Mouse (Mus musculus) forebrain, postnatal 0 days (tissue): ENCODE measurements around the gene Islr2. TPM values are rescaled to one million over a fixed set of nuclear protein-coding genes. Genes with fewer than 3 reads are reported as not detected.

Source experiments
- ATAC-seq: fragments of 200-750 bp; cut with Nextera tagmentation; 2 replicates; pipeline ENCODE4 v1.8.0; 2017; ENCODE audit warnings: mild to moderate bottlenecking, moderate library complexity
- DNase-seq: peaks from one replicate; pipeline ENCODE4 v3.0.0-alpha.2; 2015
- H3K27ac ChIP-seq: fragments of 300-500 bp; sonication (generic); 2 replicates; pipeline ENCODE4 v1.5.1; 2014; ENCODE audit warnings: low read depth, mild to moderate bottlenecking, antibody characterized with exemption, low read length, moderate library complexity, mixed read lengths
- H3K27me3 ChIP-seq: fragments of 300-500 bp; sonication (generic); 2 replicates; pipeline ENCODE4 v1.6.1; 2014; ENCODE audit warnings: mild to moderate bottlenecking, low read length, mixed read lengths; ENCODE audit not compliant: insufficient read depth
- H3K36me3 ChIP-seq: fragments of 300-500 bp; sonication (generic); 2 replicates; pipeline ENCODE4 v1.6.1; 2014; ENCODE audit warnings: mild to moderate bottlenecking, moderate library complexity; ENCODE audit not compliant: insufficient read depth
- H3K4me1 ChIP-seq: fragments of 300-500 bp; sonication (generic); 2 replicates; pipeline ENCODE4 v1.6.1; 2014; ENCODE audit warnings: antibody characterized with exemption; ENCODE audit not compliant: insufficient read depth
- H3K4me2 ChIP-seq: fragments of 300-500 bp; sonication (generic); 2 replicates; pipeline ENCODE4 v1.6.1; 2014; ENCODE audit warnings: low read depth, mild to moderate bottlenecking, moderate library complexity
- H3K4me3 ChIP-seq: fragments of 300-500 bp; sonication (generic); 2 replicates; pipeline ENCODE4 v1.5.1; 2014; ENCODE audit warnings: low read depth, low read length, mixed read lengths
- H3K9ac ChIP-seq: fragments of 300-500 bp; sonication (generic); 2 replicates; pipeline ENCODE4 v1.6.1; 2014; ENCODE audit warnings: mild to moderate bottlenecking
- H3K9me3 ChIP-seq: fragments of 300-500 bp; sonication (generic); 2 replicates; pipeline ENCODE4 v1.6.1; 2016; ENCODE audit warnings: low read length
- CTCF ChIP-seq: sonication (generic); IDR thresholded peaks from 2 replicates; pipeline ENCODE4 v1.5.1; 2016; ENCODE audit warnings: antibody characterized with exemption, control low read depth, low read depth
- WGBS: fragments of 180-500 bp; shearing (Covaris S2); extraction: QIAGEN DNeasy Blood & Tissue Kit; methylation state at CpG from one replicate; pipeline ENCODE4 v1.1.7; 2014; 5-methylcytosine and 5-hydroxymethylcytosine counted together
- polyA plus RNA-seq: library from polyadenylated mRNA; unstranded; fragments of >200 nt; fragmentation: Nextera tagmentation; extraction: Ambion mirVana; gene quantifications from 2 replicates; pipeline ENCODE4 v1.2.1, GENCODE M21; 2015
- total RNA-seq: library from RNA; depleted of rRNA; stranded (reverse); fragments of >200 nt; gene quantifications from 2 replicates; pipeline ENCODE4 v1.2.3, GENCODE M21; 2014

Gene Islr2
- total and polyA plus RNA-seq, 2 experiments from 2014 or later, result 58.3 to 779 TPM

DNA sequence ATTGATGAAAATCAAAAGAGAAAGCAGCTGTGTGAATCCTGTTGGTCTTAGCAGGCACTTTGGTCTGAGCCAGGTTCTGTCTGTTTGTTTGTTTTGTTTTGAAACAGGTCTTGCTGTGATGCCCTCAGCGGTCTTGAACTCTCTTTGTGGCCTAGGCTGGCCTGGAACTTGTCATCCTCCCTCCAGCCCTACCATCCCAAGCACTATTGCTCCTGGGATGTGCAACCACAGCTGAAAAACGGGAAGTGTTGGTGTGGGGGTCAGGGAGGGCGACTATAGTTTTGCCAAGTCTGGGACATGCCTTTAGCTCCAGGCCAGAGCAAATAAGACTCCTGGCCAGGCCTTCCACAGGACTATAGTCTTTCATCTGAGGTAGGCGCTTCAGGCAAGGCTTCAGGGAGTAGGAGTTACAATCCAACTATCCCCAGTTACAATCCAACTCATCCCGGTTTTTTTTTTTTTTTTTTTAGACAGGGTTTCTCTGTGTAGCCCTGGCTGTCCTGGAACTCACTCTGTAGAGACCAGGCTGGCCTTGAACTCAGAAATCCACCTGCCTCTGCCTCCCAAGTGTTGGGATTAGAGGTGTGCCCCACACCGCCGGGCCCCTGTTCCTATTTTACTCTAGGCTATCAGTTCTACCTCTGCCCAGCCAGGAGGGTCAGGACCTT lies 44.8 kb upstream of the Islr2 start:
- H3K27me3 ChIP-seq, result no peaks in the 10 kb centered on the region
- H3K4me1 ChIP-seq, result 0 out of 2 replicates have a peak, but pooled peaks cover 5% of the 10 kb centered on the region
- H3K4me3 ChIP-seq, result peak overlapping the region; percentile 37
- no peaks in the 10 kb centered on the region for H3K9me3 ChIP-seq
- H3K27ac ChIP-seq, result no peak overlapping the region
- H3K36me3 ChIP-seq, result no peaks in the 10 kb centered on the region
- TF ChIP-seq CTCF, result no peak
- peak overlapping the region; percentile 51 for H3K9ac ChIP-seq
- H3K4me2 ChIP-seq, result peak overlapping the region; percentile 62
- ATAC-seq (no peak), DNase-seq (no peak)
- 40% methylated on average over 7 of the region's 7 CpGs for WGBS

DNA sequence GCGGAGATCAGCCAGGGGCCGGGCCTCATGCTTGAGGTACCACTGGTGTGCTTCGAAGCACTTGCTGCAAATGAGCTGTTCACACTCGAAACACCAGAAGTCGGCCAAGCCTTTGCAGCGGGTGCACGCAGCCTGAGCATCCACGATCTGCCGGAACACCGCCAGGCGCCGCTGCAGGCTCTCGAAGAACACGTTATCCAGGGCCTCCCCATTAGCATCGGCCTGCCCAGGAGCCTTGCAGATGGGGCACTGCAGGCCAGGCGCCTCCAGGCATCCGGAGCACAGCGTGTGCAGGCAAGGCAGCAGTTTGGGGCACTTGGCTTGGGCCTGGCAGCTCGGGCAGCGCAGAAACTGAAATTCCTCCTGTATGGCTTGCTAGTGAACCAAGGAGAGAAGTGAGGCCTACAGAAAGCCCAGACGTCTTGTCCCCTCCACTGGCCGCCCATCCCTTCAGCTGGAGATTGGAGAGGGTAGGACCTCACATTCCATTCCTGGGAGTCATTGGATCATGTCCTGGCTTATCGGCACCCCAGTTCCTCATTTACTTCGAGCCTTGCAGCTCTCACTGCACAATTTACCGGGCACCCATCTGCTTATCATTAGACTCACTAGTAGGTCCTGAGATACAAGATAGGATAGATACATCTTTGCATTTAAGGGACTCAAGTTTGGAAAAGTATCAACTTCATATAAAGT lies 43.1 kb upstream of the Islr2 start:
- Histone ChIP-seq H3K9me3 (no peaks in the 10 kb centered on the region), H3K4me2 (peak overlapping the region; percentile 41), H3K4me3 (0 out of 2 replicates have a peak overlapping the region, but pooled peaks have one; percentile 4), H3K9ac (peak overlapping the region; percentile 54), H3K36me3 (no peaks in the 10 kb centered on the region), H3K27me3 (no peaks in the 10 kb centered on the region), H3K27ac (0 out of 2 replicates have a peak overlapping the region, but pooled peaks have one; percentile 1), H3K4me1 (0 out of 2 replicates have a peak, but pooled peaks cover 5% of the 10 kb centered on the region)
- ATAC-seq (peak; percentile 93), DNase-seq (peak; percentile 85)
- TF ChIP-seq CTCF, result peak; percentile 86
- WGBS, result 15% methylated on average over 25 of the region's 25 CpGs

DNA sequence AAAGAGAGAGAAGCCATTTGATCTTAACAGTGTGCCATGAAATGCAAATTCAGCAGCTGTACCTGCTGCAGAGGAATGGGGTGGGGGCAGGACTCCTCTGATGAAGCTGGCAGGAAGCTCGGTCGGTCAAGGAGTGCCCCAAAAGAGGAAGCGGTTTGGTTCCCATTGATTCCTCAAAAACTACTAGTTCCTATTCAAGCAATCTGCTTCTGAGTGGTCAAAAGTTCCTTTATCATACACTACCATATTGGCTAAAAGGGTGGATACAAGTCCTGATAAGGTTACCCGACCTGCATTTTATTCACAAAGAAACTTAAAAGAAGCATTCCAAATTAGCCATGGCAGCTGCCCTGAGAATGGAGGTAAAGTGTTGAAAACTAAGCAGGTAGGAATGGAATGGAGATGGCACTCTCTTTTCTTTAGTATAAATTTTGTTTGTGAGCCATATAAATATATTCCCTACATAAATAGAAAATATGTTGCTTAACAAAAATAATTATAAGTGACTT lies 42.0 kb upstream of the Islr2 start:
- 0 out of 2 replicates have a peak, but pooled peaks cover 5% of the 10 kb centered on the region for H3K4me1 ChIP-seq
- WGBS, result 72% methylated on average over 4 of the region's 4 CpGs
- ATAC-seq (no peak), DNase-seq (no peak)
- no peak overlapping the region for H3K9ac ChIP-seq
- no peak overlapping the region for H3K4me2 ChIP-seq
- no peak overlapping the region for H3K4me3 ChIP-seq
- H3K36me3 ChIP-seq, result no peaks in the 10 kb centered on the region
- no peak overlapping the region for H3K27ac ChIP-seq
- no peaks in the 10 kb centered on the region for H3K9me3 ChIP-seq
- no peaks in the 10 kb centered on the region for H3K27me3 ChIP-seq
- no peak for TF ChIP-seq CTCF

DNA sequence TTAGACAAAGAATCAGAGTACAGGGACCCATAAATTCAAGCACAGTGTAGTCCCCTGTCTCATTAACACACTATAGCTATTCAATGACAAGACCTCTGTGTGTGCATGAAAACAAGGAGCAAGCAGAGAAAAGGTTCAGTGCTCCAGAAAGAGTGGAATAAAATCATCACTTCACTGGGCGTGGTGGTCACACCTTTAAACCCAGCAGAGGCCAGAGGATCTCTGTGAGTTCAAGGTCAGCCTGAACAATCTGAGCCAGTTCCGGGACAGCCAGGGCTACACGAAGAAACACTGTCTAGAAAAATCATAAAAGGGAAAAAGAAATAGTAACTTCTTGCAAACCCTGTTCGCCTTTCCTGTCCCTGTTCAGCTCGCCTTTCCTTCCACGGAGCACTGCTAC lies 39.6 kb upstream of the Islr2 start:
- no peak overlapping the region for H3K4me3 ChIP-seq
- ATAC-seq, result no peak
- WGBS, result 92% methylated on average over 6 of the region's 6 CpGs
- TF ChIP-seq CTCF, result no peak
- no peak overlapping the region for H3K27ac ChIP-seq
- 0 out of 2 replicates have a peak, but pooled peaks cover 5% of the 10 kb centered on the region for H3K4me1 ChIP-seq
- H3K27me3 ChIP-seq, result no peaks in the 10 kb centered on the region
- H3K36me3 ChIP-seq, result no peaks in the 10 kb centered on the region
- no peak for DNase-seq
- H3K9ac ChIP-seq, result no peak overlapping the region
- H3K9me3 ChIP-seq, result no peaks in the 10 kb centered on the region
- no peak overlapping the region for H3K4me2 ChIP-seq

DNA sequence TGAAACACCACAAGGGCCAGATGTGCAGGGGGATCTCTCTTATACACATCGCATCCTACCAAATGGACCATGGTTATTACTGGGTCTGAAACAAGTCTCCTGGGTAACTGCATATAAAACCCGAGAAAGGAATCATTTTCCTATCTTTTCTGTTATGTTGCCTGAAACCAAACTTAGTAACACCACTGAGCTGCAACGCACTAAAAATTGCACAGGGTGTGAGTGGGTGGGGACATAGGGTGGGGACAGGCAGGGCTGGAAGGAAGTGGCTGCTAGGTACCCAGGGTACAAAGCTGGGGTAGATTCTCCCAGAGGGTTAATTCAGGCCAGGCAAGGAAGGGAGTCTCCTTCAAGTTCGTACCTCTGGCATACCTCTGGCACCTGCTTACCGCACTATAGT lies 38.6 kb upstream of the Islr2 start:
- 87% methylated on average over 5 of the region's 5 CpGs for whole genome bisulfite sequencing
- Histone ChIP-seq H3K4me1 (0 out of 2 replicates have a peak, but pooled peaks cover 5% of the 10 kb centered on the region), H3K27me3 (no peaks in the 10 kb centered on the region), H3K4me2 (no peak overlapping the region), H3K27ac (no peak overlapping the region), H3K9me3 (no peaks in the 10 kb centered on the region), H3K36me3 (no peaks in the 10 kb centered on the region), H3K9ac (no peak overlapping the region), H3K4me3 (no peak overlapping the region)
- no peak for DNase-seq
- ATAC-seq, result no peak
- no peak for TF ChIP-seq CTCF

DNA sequence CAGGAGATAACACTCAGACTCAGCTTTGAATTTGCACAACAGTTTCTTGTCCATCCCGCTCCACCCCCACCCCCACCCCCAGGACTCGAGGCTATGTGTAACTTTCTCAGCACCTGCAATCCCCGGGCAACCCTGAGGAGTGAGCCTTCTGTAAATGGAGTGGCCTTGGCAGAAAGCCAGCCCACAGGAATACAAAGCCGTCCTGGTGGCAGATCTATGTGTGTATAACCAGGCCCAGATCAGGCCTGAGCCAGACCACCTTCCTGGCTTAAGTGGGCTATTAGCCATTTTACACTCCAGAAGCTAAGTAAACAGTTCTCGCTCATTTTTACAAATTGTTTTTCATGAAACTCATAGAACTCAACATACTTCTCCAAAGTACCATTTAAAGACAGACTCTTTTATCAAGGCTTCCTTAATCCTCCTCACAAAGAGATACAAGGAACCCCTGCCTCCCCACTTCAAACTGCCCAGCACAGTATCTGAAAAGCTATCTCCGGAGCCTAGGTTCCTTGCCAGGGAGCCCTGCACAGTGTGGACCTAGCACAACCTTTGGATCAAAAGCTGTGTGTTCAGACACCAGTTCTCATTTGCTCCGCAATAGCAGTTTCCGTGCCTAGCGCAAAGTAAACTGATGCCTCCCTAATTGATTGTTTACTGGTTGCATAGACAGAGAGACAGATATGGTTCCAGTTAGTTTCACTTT lies 37.8 kb upstream of the Islr2 start:
- Histone ChIP-seq H3K27ac (no peak overlapping the region), H3K36me3 (no peaks in the 10 kb centered on the region), H3K27me3 (no peaks in the 10 kb centered on the region), H3K4me3 (no peak overlapping the region), H3K9ac (no peak overlapping the region), H3K4me2 (no peak overlapping the region), H3K9me3 (no peaks in the 10 kb centered on the region), H3K4me1 (0 out of 2 replicates have a peak, but pooled peaks cover 2% of the 10 kb centered on the region)
- DNase-seq, result peak; percentile 32
- 32% methylated on average over 9 of the region's 9 CpGs for WGBS
- TF ChIP-seq CTCF, result no peak
- ATAC-seq, result no peak
